Mouse (Mus musculus) neural tube, embryonic 15.5 days (tissue): ENCODE results near the gene Tbl3. TPM values are rescaled to one million over a fixed set of nuclear protein-coding genes. Genes with fewer than 3 reads are reported as not detected.
"Not testable (repeated sequence)": the region's sequence is repeated elsewhere in the genome, so short reads cannot be mapped to it uniquely, and the experiment has no call there.

Experiments used
- ATAC-seq: fragments of 200-750 bp; cut with Nextera tagmentation; 2 replicates; pipeline ENCODE4 v1.8.0; 2017; ENCODE audit warnings: mild to moderate bottlenecking, moderate TSS enrichment, moderate library complexity; ENCODE audit not compliant: low FRiP score
- H3K27ac ChIP-seq: fragments of 300-500 bp; sonication (generic); replicated peaks from 2 replicates; pipeline ENCODE4 v1.5.1; 2015; ENCODE audit warnings: mild to moderate bottlenecking, inconsistent platforms
- H3K27me3 ChIP-seq: fragments of 300-500 bp; sonication (generic); replicated peaks from 2 replicates; pipeline ENCODE4 v1.6.1; 2015; ENCODE audit warnings: inconsistent platforms
- H3K36me3 ChIP-seq: fragments of 300-500 bp; sonication (generic); 2 replicates; pipeline ENCODE4 v1.6.1; 2015; ENCODE audit warnings: inconsistent platforms
- H3K4me1 ChIP-seq: fragments of 300-500 bp; sonication (generic); 2 replicates; pipeline ENCODE4 v1.6.1; 2015; ENCODE audit warnings: inconsistent platforms
- H3K4me2 ChIP-seq: fragments of 300-500 bp; sonication (generic); 2 replicates; pipeline ENCODE4 v1.6.1; 2015; ENCODE audit warnings: inconsistent platforms, mild to moderate bottlenecking, moderate library complexity
- H3K4me3 ChIP-seq: fragments of 300-500 bp; sonication (generic); replicated peaks from 2 replicates; pipeline ENCODE4 v1.5.1; 2015; ENCODE audit warnings: mild to moderate bottlenecking, inconsistent platforms
- H3K9ac ChIP-seq: fragments of 300-500 bp; sonication (generic); replicated peaks from 2 replicates; pipeline ENCODE4 v1.6.1; 2015; ENCODE audit warnings: mild to moderate bottlenecking, inconsistent platforms
- H3K9me3 ChIP-seq: fragments of 300-500 bp; sonication (generic); replicated peaks from 2 replicates; pipeline ENCODE4 v1.6.1; 2016; ENCODE audit warnings: inconsistent platforms
- WGBS: fragments of 180-500 bp; shearing (Covaris S2); methylation state at CpG from one replicate; pipeline ENCODE4 v1.1.7; 2015; ENCODE audit warnings: mixed read lengths; 5-methylcytosine and 5-hydroxymethylcytosine counted together
- polyA plus RNA-seq: library from polyadenylated mRNA; unstranded; fragments of >200 nt; fragmentation: Nextera tagmentation; extraction: Ambion mirVana; gene quantifications from 2 replicates; pipeline ENCODE4 v1.2.1, GENCODE M21; 2015

The Tbl3 gene
- polyA plus RNA-seq, 1 experiment from 2014 or later: 55.6 TPM

DNA sequence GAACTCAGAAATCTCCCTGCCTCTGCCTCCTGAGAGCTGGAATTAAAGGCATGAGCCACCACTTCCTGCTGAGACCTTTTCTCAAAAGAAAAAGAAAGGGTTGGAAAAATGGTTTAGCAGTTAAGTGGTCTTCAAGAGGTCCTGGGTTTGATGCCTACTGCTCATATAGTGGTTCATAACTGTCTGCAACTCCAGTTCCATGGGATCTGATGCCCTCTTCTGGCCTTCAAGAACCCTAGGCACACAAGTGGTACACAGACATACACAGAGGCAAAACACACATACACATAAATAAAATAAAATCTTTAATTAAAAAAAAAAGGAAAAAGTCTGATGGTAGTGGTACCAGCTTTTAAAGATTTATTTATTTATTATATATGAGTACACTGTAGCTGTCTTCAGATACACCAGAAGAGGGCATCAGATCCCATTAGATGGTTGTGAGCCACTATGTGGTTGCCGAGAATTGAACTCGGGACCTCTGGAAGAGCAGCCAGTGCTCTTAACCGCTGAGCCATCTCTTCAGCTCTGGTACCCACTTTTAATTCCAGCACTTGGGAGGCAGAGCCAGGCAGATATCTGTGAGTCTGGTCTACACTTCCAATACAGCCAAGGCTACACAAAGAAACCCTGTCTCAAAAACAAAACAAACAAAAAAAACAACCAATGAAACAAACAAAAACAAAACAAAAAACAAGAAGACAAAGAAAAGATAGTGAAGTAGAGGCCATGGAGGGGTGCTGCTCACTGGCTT, 18.4 kb upstream of the Tbl3 start:
- no peak for ATAC-seq
- WGBS: 68% methylated on average over 3 of the region's 3 CpGs
- no peaks in the 10 kb centered on the region for H3K9me3 ChIP-seq
- H3K4me3 ChIP-seq: no peak overlapping the region
- H3K4me2 ChIP-seq: no peak overlapping the region
- H3K27me3 ChIP-seq: no peaks in the 10 kb centered on the region
- no peak overlapping the region for H3K9ac ChIP-seq
- peaks cover 31% of the 10 kb centered on the region for H3K4me1 ChIP-seq
- peaks cover 15% of the 10 kb centered on the region for H3K36me3 ChIP-seq
- H3K27ac ChIP-seq: no peak overlapping the region

- H3K9ac ChIP-seq: peak within 1 kb of the TSS; percentile 98
- peak within 1 kb of the TSS; percentile 84 for H3K4me3 ChIP-seq
- peaks cover 31% of the 10 kb centered on the region for H3K4me1 ChIP-seq
- peak; percentile 67 for ATAC-seq
- H3K4me2 ChIP-seq: peak within 1 kb of the TSS; percentile 91
- H3K27me3 ChIP-seq: no peaks in the 10 kb centered on the region
- H3K36me3 ChIP-seq: peaks cover 15% of the 10 kb centered on the region
- peak within 1 kb of the TSS; percentile 90 for H3K27ac ChIP-seq
- under 1% methylated on average over 30 of the region's 30 CpGs for WGBS
- H3K9me3 ChIP-seq: no peaks in the 10 kb centered on the region
Observed at GRCm38 (mm10) chr17:24724184-24724583, 16.7 kb upstream of the Tbl3 start, which contains the start of gene Ndufb10. Gene Ndufb10, minus strand, starts transcription at chr17:24724478.

DNA sequence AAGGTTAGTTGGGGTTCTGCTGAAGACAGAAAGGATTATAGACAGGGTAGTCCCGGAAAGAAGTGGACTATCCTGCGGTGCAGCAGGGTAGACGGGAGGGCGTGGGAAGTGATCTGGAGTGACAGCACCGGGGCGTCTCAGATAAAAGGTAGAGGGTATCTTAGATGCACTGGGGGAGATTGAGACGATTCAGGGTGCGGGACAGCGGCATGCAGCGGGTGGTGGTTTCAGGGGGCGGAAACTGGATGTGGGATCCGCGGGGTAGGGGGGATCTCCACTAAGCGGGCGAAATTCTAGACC, 16.4 kb upstream of the Tbl3 start:
- 0 out of 2 replicates have a peak, but pooled peaks have one; percentile 4 for ATAC-seq
- under 1% methylated on average over 15 of the region's 15 CpGs for WGBS
- peak overlapping the region; percentile 91 for H3K4me2 ChIP-seq
- peak overlapping the region; percentile 90 for H3K27ac ChIP-seq
- H3K9ac ChIP-seq: peak overlapping the region; percentile 98
- peak overlapping the region; percentile 84 for H3K4me3 ChIP-seq
- no peaks in the 10 kb centered on the region for H3K27me3 ChIP-seq
- H3K9me3 ChIP-seq: no peaks in the 10 kb centered on the region
- peaks cover 15% of the 10 kb centered on the region for H3K36me3 ChIP-seq
- H3K4me1 ChIP-seq: peaks cover 35% of the 10 kb centered on the region

- H3K9ac ChIP-seq: peak overlapping the region; percentile 98
- H3K27me3 ChIP-seq: no peaks in the 10 kb centered on the region
- 4% methylated on average over 12 of the region's 12 CpGs for WGBS
- H3K9me3 ChIP-seq: no peaks in the 10 kb centered on the region
- peak overlapping the region; percentile 90 for H3K27ac ChIP-seq
- peak overlapping the region; percentile 91 for H3K4me2 ChIP-seq
- peak overlapping the region; percentile 84 for H3K4me3 ChIP-seq
- H3K36me3 ChIP-seq: peaks cover 15% of the 10 kb centered on the region
- no peak for ATAC-seq
- peaks cover 38% of the 10 kb centered on the region for H3K4me1 ChIP-seq
Observed at GRCm38 (mm10) chr17:24723122-24723880, 15.8 kb upstream of the Tbl3 start.

GRCm38 (mm10) chr17:24722220-24722924, 14.9 kb upstream of the Tbl3 start:
- no peaks in the 10 kb centered on the region for H3K9me3 ChIP-seq
- H3K27ac ChIP-seq: no peak overlapping the region
- no peaks in the 10 kb centered on the region for H3K27me3 ChIP-seq
- H3K36me3 ChIP-seq: peaks cover 15% of the 10 kb centered on the region
- H3K4me1 ChIP-seq: peaks cover 38% of the 10 kb centered on the region
- WGBS: 31% methylated on average over 13 of the region's 13 CpGs
- peak overlapping the region; percentile 91 for H3K4me2 ChIP-seq
- H3K4me3 ChIP-seq: peak overlapping the region; percentile 84; the same call in 1 of the 2 replicates
- no peak for ATAC-seq
- H3K9ac ChIP-seq: no peak overlapping the region

DNA sequence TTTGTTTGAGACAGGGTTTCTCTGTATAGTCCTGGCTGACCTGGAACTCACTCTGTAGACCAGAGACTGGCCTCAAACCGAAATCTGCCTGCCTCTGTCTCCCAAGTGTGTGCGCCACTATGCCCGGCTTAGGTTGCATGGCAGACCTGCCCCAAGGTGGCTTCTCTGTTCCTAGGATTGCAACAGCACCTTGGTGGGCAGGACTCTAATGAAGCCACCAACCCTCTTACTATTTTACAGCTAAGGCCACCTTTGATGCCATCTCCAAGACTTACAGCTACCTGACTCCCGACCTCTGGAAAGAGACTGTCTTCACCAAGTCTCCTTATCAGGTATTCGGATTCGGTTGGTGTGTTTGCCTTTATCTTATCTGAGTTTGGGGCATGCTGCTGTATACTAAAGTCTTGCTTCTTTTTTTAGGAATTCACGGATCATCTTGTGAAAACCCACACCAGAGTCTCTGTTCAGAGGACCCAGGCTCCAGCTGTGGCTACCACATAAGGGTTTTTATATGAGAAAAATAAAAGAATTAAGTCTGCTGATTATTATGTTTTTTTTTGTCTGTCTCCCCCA, 14.0 kb upstream of the Tbl3 start:
- Histone ChIP-seq H3K4me2 (peak overlapping the region; percentile 91), H3K4me3 (peak overlapping the region; percentile 82), H3K36me3 (peaks cover 20% of the 10 kb centered on the region), H3K4me1 (peaks cover 38% of the 10 kb centered on the region), H3K9ac (peak overlapping the region; percentile 4; the same call in 1 of the 2 replicates)
- not testable (repeated sequence) for ATAC-seq, H3K27me3 ChIP-seq, H3K27ac ChIP-seq, H3K9me3 ChIP-seq
- WGBS: 68% methylated on average over 7 of the region's 7 CpGs

DNA sequence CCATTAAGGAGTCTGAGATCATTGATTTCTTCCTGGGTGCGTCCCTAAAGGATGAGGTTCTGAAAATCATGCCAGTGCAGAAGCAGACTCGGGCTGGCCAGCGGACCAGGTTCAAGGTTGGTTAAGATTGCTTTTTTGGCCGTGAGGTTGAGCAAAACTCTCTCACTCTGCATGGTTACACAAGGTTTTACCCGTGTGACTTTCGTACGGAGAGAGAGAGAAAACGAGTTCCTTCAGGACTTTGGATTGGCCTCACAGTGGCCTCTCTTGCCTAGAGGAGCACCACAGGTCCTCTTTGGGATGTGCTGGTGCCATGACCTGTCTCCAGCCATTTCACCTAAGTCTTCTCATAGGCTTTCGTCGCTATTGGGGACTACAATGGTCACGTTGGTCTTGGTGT, 13.2 kb upstream of the Tbl3 start:
- WGBS: 0% methylated on average over 11 of the region's 11 CpGs
- peak overlapping the region; percentile 56 for H3K4me2 ChIP-seq
- H3K36me3 ChIP-seq: peaks cover 23% of the 10 kb centered on the region
- H3K9ac ChIP-seq: peak overlapping the region; percentile 53
- peak overlapping the region; percentile 82 for H3K4me3 ChIP-seq
- H3K9me3 ChIP-seq, ATAC-seq, H3K27me3 ChIP-seq: not testable (repeated sequence)
- peaks cover 38% of the 10 kb centered on the region for H3K4me1 ChIP-seq
- 0 out of 2 replicates have a peak overlapping the region, but pooled peaks have one; percentile 86 for H3K27ac ChIP-seq

DNA sequence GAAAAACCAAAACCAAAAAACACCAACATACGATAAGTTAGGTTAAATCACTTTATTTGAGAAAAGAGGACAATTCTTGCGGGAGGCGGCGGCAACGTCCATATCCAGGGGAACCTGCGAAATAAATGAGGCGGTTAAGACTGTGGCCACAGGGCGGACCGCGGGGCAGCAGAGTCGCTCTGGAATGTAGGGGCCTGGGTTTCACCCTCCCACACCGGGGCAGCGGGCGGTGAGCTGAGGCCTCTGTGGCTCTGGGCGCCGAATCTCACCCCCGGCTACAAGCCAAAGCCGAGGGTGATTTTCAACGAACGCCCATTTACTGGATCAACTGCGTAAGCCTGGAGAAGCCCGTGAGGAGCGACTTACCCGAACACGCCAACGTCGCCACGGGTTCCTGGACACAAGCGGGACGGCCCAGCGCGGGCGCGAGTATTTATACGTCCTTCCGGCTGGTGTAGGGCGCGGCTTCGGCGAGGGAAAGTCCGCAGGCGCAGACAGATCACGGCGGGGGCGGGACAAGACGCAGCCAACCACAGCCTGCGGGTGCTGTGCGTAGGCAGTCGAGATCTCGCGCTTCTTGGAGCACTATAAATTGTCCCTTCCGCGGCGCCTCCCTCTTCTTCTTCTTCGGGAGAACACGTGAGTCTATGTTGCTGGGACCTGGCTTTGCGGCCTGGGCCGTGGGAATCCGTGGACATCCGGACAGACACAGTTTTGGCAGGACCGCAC, 12.2 kb upstream of the Tbl3 start:
- no peaks in the 10 kb centered on the region for H3K27me3 ChIP-seq
- under 1% methylated on average over 61 of the region's 61 CpGs for WGBS
- peaks cover 23% of the 10 kb centered on the region for H3K36me3 ChIP-seq
- peak overlapping the region; percentile 87 for H3K27ac ChIP-seq
- H3K4me2 ChIP-seq: peak overlapping the region; percentile 60
- H3K9me3 ChIP-seq: no peaks in the 10 kb centered on the region
- peak overlapping the region; percentile 86 for H3K9ac ChIP-seq
- peak; percentile 98 for ATAC-seq
- H3K4me1 ChIP-seq: peaks cover 38% of the 10 kb centered on the region
- H3K4me3 ChIP-seq: peak overlapping the region; percentile 82

- WGBS: 63% methylated on average over 5 of the region's 5 CpGs
- Histone ChIP-seq H3K4me3 (peak overlapping the region; percentile 82), H3K9ac (peak overlapping the region; percentile 86), H3K36me3 (peaks cover 23% of the 10 kb centered on the region), H3K27ac (0 out of 2 replicates have a peak overlapping the region, but pooled peaks have one; percentile 87), H3K4me2 (peak overlapping the region; percentile 60), H3K4me1 (peaks cover 35% of the 10 kb centered on the region)
- H3K9me3 ChIP-seq, H3K27me3 ChIP-seq, ATAC-seq: not testable (repeated sequence)
Observed at GRCm38 (mm10) chr17:24718938-24719337, 11.5 kb upstream of the Tbl3 start.

DNA sequence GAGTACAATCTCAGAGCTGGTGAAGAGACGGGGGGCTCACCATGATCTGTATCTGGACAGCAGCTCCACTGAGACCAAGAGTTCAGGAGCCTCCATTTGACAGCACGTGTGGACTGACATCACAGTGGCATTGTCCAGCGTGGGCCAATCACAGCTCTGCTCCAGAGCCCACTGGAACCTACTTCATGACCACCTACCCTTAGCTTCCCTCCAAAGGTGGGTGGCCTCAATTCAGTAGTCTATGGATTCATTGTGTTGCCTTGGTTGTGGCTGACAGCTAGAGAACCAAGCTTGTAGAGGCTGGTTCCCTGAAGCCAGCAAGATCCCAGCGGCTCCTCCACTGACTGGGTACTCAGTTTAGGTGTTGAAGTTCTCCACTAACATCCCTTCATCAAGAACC, 10.5 kb upstream of the Tbl3 start, which contains the start of the genes Rnf151 and Rps2:
TSS of gene Rnf151 (minus strand) at position 121 of the 400 bp plus-strand sequence.
TSS of gene Rps2 (plus strand) at position 174 of the 400 bp plus-strand sequence.
- no peak within 1 kb of the TSS for H3K27ac ChIP-seq
- WGBS: 80% methylated on average over 4 of the region's 4 CpGs
- peak within 1 kb of the TSS; percentile 86 for H3K9ac ChIP-seq

More for the DNA sequence above, 10.5 kb upstream of the Tbl3 start, which contains the start of the genes Rnf151 and Rps2:
- H3K4me3 ChIP-seq: peak within 1 kb of the TSS; percentile 82
- H3K36me3 ChIP-seq: peaks cover 23% of the 10 kb centered on the region
- no peaks in the 10 kb centered on the region for H3K9me3 ChIP-seq
- H3K4me1 ChIP-seq: peaks cover 27% of the 10 kb centered on the region
- H3K4me2 ChIP-seq: peak within 1 kb of the TSS; percentile 60
- no peak for ATAC-seq
- H3K27me3 ChIP-seq: no peaks in the 10 kb centered on the region
